Mouse (Mus musculus): Measurements from ENCODE around the gene Tmprss6. TPM values are rescaled to one million over a fixed set of nuclear protein-coding genes. Genes with fewer than 3 reads are reported as not detected.

Tmprss6 gene
- polyA plus RNA-seq, 1 experiment: 0.39 TPM

DNA sequence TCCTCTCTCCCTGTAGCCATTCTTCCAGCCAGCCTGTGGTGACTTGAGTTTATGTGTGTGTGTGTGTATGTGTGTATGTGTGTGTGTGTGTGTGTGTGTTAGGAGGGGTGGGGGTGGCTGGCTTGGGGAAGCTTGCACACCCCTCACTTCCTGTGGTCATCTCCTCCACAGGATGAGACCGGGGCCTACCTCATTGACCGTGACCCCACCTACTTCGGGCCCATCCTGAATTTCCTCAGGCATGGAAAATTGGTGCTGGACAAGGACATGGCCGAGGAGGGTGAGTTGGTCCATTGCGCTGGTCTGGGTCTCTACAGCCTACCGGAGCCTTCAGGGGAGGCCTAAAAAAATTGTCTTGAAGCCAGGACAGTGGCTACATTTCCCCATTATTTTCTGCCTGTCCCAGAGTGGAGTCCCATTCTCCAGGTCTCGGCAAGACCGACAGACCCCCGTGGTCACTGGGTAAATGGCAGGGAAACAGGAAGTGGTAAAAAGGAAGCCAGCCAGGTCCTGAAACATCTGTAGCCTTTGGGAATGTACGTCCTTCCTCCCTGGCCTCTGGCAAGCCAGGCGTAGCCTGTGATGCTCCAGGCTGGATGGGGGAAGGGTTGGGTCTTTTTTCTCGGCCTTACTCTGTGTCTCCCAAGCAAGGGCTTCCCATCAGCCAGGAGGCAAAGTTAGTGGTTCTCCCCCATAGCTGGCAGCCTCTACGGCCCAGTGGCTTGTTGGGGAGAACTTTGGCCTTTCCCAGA lies 38.4 kb downstream of the Tmprss6 start:
- WGBS: 85% methylated on average over 13 of the region's 13 CpGs
- H3K4me1 ChIP-seq (replicated peaks; ENCODE audit: control insufficient read depth, insufficient read depth, low read length): peaks cover 14% of the 10 kb centered on the region
- no peaks in the 10 kb centered on the region; the same call in 1 of the 2 replicates for H3K27me3 ChIP-seq (ENCODE audit: control insufficient read depth, insufficient read depth, low read length)
- DNase-seq: no peak
- H3K4me3 ChIP-seq (ENCODE audit: control insufficient read depth, insufficient read depth, low read length): no peak overlapping the region
- no peak overlapping the region for H3K27ac ChIP-seq (ENCODE audit: control insufficient read depth, insufficient read depth, low read length)
- H3K36me3 ChIP-seq (ENCODE audit: control insufficient read depth, insufficient read depth, low read length): no peaks in the 10 kb centered on the region
- no peak for TF ChIP-seq POLR2A (IDR thresholded peaks at IDR 0.05; ENCODE audit: control insufficient read depth, extremely low read depth, insufficient read depth, low read length, poor library complexity)
- TF ChIP-seq CTCF (IDR thresholded peaks at IDR 0.05; ENCODE audit: borderline replicate concordance, control insufficient read depth, extremely low read depth, insufficient read depth, low read length, poor library complexity): no peak

DNA sequence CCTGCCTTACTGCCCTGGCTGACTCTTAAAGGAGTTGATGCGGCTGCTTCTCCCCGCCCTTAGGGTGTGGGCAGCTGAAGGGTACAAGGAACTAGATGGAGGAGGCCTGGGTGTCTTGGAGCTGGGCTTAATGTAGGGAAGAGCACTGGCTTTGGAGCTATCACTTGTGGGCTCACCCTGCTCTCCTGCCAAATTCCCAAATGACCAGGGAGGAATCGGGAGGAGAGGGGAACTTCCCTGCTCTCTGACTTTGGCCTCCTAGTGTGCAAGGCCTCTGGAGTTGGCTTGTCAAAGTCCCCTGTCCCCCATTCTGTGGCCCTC lies 39.3 kb downstream of the Tmprss6 start:
- H3K27ac ChIP-seq (ENCODE audit: control insufficient read depth, insufficient read depth, low read length): no peak overlapping the region
- peak overlapping the region; percentile 46 for H3K4me3 ChIP-seq (ENCODE audit: control insufficient read depth, insufficient read depth, low read length)
- no peaks in the 10 kb centered on the region for H3K36me3 ChIP-seq (ENCODE audit: control insufficient read depth, insufficient read depth, low read length)
- 53% methylated on average over 3 of the region's 3 CpGs for WGBS
- no peak for TF ChIP-seq CTCF (IDR thresholded peaks at IDR 0.05; ENCODE audit: borderline replicate concordance, control insufficient read depth, extremely low read depth, insufficient read depth, low read length, poor library complexity)
- no peak for TF ChIP-seq POLR2A (IDR thresholded peaks at IDR 0.05; ENCODE audit: control insufficient read depth, extremely low read depth, insufficient read depth, low read length, poor library complexity)
- H3K27me3 ChIP-seq (ENCODE audit: control insufficient read depth, insufficient read depth, low read length): no peaks in the 10 kb centered on the region; the same call in 1 of the 2 replicates
- DNase-seq: no peak
- peaks cover 8% of the 10 kb centered on the region for H3K4me1 ChIP-seq (replicated peaks; ENCODE audit: control insufficient read depth, insufficient read depth, low read length)

DNA sequence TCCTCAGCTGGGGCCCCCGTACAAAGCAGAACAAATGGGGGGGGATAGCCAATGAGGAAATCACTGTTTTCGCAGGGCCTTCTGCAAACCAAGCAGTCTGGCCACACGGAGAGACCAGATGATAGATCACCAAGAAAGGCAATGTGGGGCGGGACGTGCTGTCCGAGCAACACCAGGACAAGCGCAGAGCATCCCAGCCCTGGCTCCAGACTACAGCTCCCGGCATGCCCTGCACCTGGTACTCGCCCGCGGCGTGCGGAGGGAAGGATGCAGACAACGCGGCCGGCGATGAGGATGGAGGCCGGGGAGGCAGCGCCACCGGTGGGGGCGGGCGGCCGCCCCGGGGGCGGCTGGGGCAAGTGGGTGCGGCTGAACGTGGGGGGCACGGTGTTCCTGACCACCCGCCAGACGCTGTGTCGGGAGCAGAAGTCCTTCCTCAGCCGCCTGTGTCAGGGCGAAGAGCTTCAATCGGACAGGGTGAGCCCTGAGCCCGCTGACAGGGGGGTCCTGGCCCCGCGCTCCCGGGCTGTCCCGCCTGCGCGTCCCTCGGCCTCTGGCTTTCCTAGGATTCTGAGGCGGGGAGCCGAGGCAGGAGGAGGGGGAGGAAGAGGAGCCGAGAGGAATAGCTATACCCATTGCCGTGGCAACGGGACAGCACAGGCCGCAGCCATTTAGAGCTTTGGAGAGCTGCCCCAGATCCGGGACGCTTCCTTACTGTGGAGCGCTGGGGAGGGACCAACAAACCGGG lies 39.9 kb downstream of the Tmprss6 start, which contains the start of gene Kctd17:
Kctd17 (plus strand) TSS at position 174 of the 748 bp plus-strand sequence.
- no peaks in the 10 kb centered on the region; the same call in 1 of the 2 replicates for H3K27me3 ChIP-seq (ENCODE audit: control insufficient read depth, insufficient read depth, low read length)
- peaks cover 8% of the 10 kb centered on the region for H3K4me1 ChIP-seq (replicated peaks; ENCODE audit: control insufficient read depth, insufficient read depth, low read length)
- H3K4me3 ChIP-seq (ENCODE audit: control insufficient read depth, insufficient read depth, low read length): peak within 1 kb of the TSS; percentile 46
- TF ChIP-seq POLR2A (IDR thresholded peaks at IDR 0.05; ENCODE audit: control insufficient read depth, extremely low read depth, insufficient read depth, low read length, poor library complexity) (no peak), CTCF (IDR thresholded peaks at IDR 0.05; ENCODE audit: borderline replicate concordance, control insufficient read depth, extremely low read depth, insufficient read depth, low read length, poor library complexity) (no peak)
- H3K36me3 ChIP-seq (ENCODE audit: control insufficient read depth, insufficient read depth, low read length): no peaks in the 10 kb centered on the region
- H3K27ac ChIP-seq (ENCODE audit: control insufficient read depth, insufficient read depth, low read length): no peak within 1 kb of the TSS
- WGBS: 8% methylated on average over 49 of the region's 52 CpGs
- DNase-seq: peak; percentile 28

- H3K36me3 ChIP-seq (ENCODE audit: control insufficient read depth, insufficient read depth, low read length): no peaks in the 10 kb centered on the region
- 87% methylated on average over 4 of the region's 4 CpGs for WGBS
- TF ChIP-seq CTCF (IDR thresholded peaks at IDR 0.05; ENCODE audit: borderline replicate concordance, control insufficient read depth, extremely low read depth, insufficient read depth, low read length, poor library complexity) (no peak), POLR2A (IDR thresholded peaks at IDR 0.05; ENCODE audit: control insufficient read depth, extremely low read depth, insufficient read depth, low read length, poor library complexity) (no peak)
- no peak overlapping the region for H3K4me3 ChIP-seq (ENCODE audit: control insufficient read depth, insufficient read depth, low read length)
- H3K27me3 ChIP-seq (ENCODE audit: control insufficient read depth, insufficient read depth, low read length): no peaks in the 10 kb centered on the region; the same call in 1 of the 2 replicates
- H3K27ac ChIP-seq (ENCODE audit: control insufficient read depth, insufficient read depth, low read length): no peak overlapping the region
- H3K4me1 ChIP-seq (replicated peaks; ENCODE audit: control insufficient read depth, insufficient read depth, low read length): peaks cover 12% of the 10 kb centered on the region
- DNase-seq: no peak
Measured at GRCm38 (mm10) chr15:78425230-78425629, 43.2 kb downstream of the Tmprss6 start.

DNA sequence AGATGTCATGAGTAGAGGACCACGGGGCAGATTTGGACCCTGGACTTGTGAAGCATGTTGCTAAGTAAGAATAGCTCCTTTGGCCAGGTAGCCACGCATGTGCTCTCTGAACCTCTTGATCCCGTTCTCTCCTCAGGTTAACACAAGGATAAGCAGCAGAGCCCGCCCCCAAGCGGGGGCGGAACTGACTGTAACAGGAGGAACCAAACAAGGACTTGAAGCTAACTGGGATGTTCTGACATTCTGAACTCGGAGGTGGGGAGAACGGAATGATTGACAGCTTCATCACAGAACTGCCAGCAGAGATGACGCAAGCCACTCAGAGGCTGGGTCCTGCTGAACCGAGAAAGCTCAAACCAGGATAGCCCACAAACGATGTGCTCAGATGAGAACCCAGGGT lies 43.9 kb downstream of the Tmprss6 start:
- no peak overlapping the region for H3K27ac ChIP-seq (ENCODE audit: control insufficient read depth, insufficient read depth, low read length)
- H3K36me3 ChIP-seq (ENCODE audit: control insufficient read depth, insufficient read depth, low read length): no peaks in the 10 kb centered on the region
- peaks cover 12% of the 10 kb centered on the region for H3K4me1 ChIP-seq (replicated peaks; ENCODE audit: control insufficient read depth, insufficient read depth, low read length)
- TF ChIP-seq POLR2A (IDR thresholded peaks at IDR 0.05; ENCODE audit: control insufficient read depth, extremely low read depth, insufficient read depth, low read length, poor library complexity) (no peak), CTCF (IDR thresholded peaks at IDR 0.05; ENCODE audit: borderline replicate concordance, control insufficient read depth, extremely low read depth, insufficient read depth, low read length, poor library complexity) (no peak)
- 77% methylated on average over 11 of the region's 11 CpGs for WGBS
- H3K4me3 ChIP-seq (ENCODE audit: control insufficient read depth, insufficient read depth, low read length): no peak overlapping the region
- H3K27me3 ChIP-seq (ENCODE audit: control insufficient read depth, insufficient read depth, low read length): no peaks in the 10 kb centered on the region; the same call in 1 of the 2 replicates
- DNase-seq: no peak

GRCm38 (mm10) chr15:78422046-78422956 lies 46.1 kb downstream of the Tmprss6 start:
- peak; percentile 95 for TF ChIP-seq CTCF (IDR thresholded peaks at IDR 0.05; ENCODE audit: borderline replicate concordance, control insufficient read depth, extremely low read depth, insufficient read depth, low read length, poor library complexity)
- no peak for TF ChIP-seq POLR2A (IDR thresholded peaks at IDR 0.05; ENCODE audit: control insufficient read depth, extremely low read depth, insufficient read depth, low read length, poor library complexity)
- WGBS: 21% methylated on average over 16 of the region's 16 CpGs
- Histone ChIP-seq H3K4me3 (ENCODE audit: control insufficient read depth, insufficient read depth, low read length) (no peak overlapping the region), H3K27ac (ENCODE audit: control insufficient read depth, insufficient read depth, low read length) (no peak overlapping the region), H3K4me1 (replicated peaks; ENCODE audit: control insufficient read depth, insufficient read depth, low read length) (peaks cover 5% of the 10 kb centered on the region), H3K27me3 (ENCODE audit: control insufficient read depth, insufficient read depth, low read length) (no peaks in the 10 kb centered on the region), H3K36me3 (ENCODE audit: control insufficient read depth, insufficient read depth, low read length) (no peaks in the 10 kb centered on the region)
- DNase-seq: peak; percentile 89
